Mouse (Mus musculus) forebrain, embryonic 13.5 days (tissue): ENCODE results near the gene Lmo4. TPM values are rescaled to one million over a fixed set of nuclear protein-coding genes. Genes with fewer than 3 reads are reported as not detected.
A peak's percentile ranks its signal among the peaks of the same experiment; 100 is the strongest.

Source experiments
- ATAC-seq: fragments of 200-750 bp; cut with Nextera tagmentation; 2 replicates; pipeline ENCODE4 v1.8.0; 2017
- H3K27ac ChIP-seq: fragments of 300-500 bp; sonication (generic); 2 replicates; pipeline ENCODE4 v1.5.1; 2015; ENCODE audit warnings: inconsistent platforms, mild to moderate bottlenecking, moderate library complexity
- H3K27me3 ChIP-seq: fragments of 300-500 bp; sonication (generic); 2 replicates; pipeline ENCODE4 v1.6.1; 2015; ENCODE audit warnings: mild to moderate bottlenecking, inconsistent platforms
- H3K36me3 ChIP-seq: fragments of 300-500 bp; sonication (generic); 2 replicates; pipeline ENCODE4 v1.6.1; 2015; ENCODE audit warnings: mild to moderate bottlenecking, inconsistent platforms; ENCODE audit not compliant: poor library complexity, severe bottlenecking
- H3K4me1 ChIP-seq: fragments of 300-500 bp; sonication (generic); 2 replicates; pipeline ENCODE4 v1.6.1; 2015; ENCODE audit warnings: inconsistent platforms
- H3K4me2 ChIP-seq: fragments of 300-500 bp; sonication (generic); 2 replicates; pipeline ENCODE4 v1.6.1; 2015; ENCODE audit warnings: inconsistent platforms, mild to moderate bottlenecking, moderate library complexity
- H3K4me3 ChIP-seq: fragments of 300-500 bp; sonication (generic); 2 replicates; pipeline ENCODE4 v1.5.1; 2015; ENCODE audit warnings: mild to moderate bottlenecking, inconsistent platforms
- H3K9ac ChIP-seq: fragments of 300-500 bp; sonication (generic); 2 replicates; pipeline ENCODE4 v1.6.1; 2015; ENCODE audit warnings: mild to moderate bottlenecking, inconsistent platforms
- H3K9me3 ChIP-seq: fragments of 300-500 bp; sonication (generic); replicated peaks from 2 replicates; pipeline ENCODE4 v1.6.1; 2016; ENCODE audit warnings: inconsistent platforms
- whole genome bisulfite sequencing: fragments of 180-500 bp; shearing (Covaris S2); methylation state at CpG from one replicate; pipeline ENCODE4 v1.1.7; 2015; 5-methylcytosine and 5-hydroxymethylcytosine counted together
- polyA plus RNA-seq: library from polyadenylated mRNA; unstranded; fragments of >200 nt; fragmentation: Nextera tagmentation; extraction: Ambion mirVana; gene quantifications from 2 replicates; pipeline ENCODE4 v1.2.1, GENCODE M21; 2015

Lmo4 gene
- polyA plus RNA-seq, 1 experiment from 2014 or later, result 66.6 TPM

- no peaks in the 10 kb centered on the region for H3K36me3 ChIP-seq
- H3K4me2 ChIP-seq, result peak overlapping the region; percentile 71
- 2% methylated on average over 14 of the region's 14 CpGs for WGBS
- ATAC-seq, result no peak
- peak overlapping the region; percentile 82 for H3K4me3 ChIP-seq
- H3K4me1 ChIP-seq, result peaks cover 54% of the 10 kb centered on the region
- H3K27me3 ChIP-seq, result no peaks in the 10 kb centered on the region
- H3K9ac ChIP-seq, result peak overlapping the region; percentile 93
- no peaks in the 10 kb centered on the region for H3K9me3 ChIP-seq
- H3K27ac ChIP-seq, result peak overlapping the region; percentile 97
These were observed 2.3 kb downstream of the Lmo4 start for GRCm38 (mm10) chr3:144202574-144203258.

DNA sequence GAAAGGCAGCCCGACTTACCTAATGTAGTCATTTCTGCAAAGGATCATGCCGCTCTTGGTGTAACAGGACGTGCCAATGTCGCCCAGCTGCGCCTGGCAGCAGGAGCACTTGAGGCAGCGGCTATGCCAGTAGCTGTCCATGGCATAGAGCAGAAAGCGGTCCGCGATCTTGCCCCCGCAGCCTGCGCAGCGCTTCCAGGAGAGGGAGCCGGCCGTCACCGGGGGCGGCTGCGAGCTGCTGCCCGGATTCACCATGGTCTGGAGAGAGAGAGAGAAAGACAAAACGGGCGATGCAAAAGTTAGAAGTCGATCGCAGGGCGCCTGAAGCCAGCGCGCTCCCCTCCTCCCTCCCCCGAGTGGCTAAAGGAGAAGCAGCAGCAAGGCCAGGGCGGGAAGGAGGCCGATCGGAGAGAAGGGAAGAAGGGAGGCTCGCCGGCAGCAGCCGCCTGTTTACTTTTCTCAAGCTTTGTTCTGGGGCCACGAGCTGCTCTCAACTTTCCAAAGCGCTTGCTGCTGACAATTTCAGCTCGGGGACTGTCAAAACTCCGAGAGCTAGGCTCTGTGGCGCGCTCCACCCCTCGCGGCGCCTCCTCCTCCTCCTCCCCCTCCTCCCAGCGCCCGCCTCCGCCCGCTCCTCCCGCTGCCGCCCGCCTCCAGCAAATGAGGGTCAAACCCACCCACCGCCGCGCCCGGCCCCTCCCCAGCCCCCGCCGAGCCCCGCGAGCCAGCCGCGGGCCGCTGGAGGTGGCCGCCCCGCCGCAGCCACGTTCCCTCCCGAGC, 3.0 kb downstream of the Lmo4 start:
- no peaks in the 10 kb centered on the region for H3K9me3 ChIP-seq
- peak overlapping the region; percentile 71 for H3K4me2 ChIP-seq
- WGBS, result under 1% methylated on average over 53 of the region's 64 CpGs
- peaks cover 62% of the 10 kb centered on the region for H3K4me1 ChIP-seq
- peak overlapping the region; percentile 97 for H3K27ac ChIP-seq
- no peaks in the 10 kb centered on the region for H3K27me3 ChIP-seq
- H3K36me3 ChIP-seq, result no peaks in the 10 kb centered on the region
- peak overlapping the region; percentile 93 for H3K9ac ChIP-seq
- peak overlapping the region; percentile 82 for H3K4me3 ChIP-seq
- ATAC-seq, result peak; percentile 19

- H3K4me3 ChIP-seq, result no peak overlapping the region
- 0 out of 2 replicates have a peak, but pooled peaks cover 7% of the 10 kb centered on the region for H3K4me1 ChIP-seq
- no peak for ATAC-seq
- H3K9ac ChIP-seq, result no peak overlapping the region
- H3K9me3 ChIP-seq, result no peaks in the 10 kb centered on the region
- peaks cover 28% of the 10 kb centered on the region for H3K36me3 ChIP-seq
- 80% methylated on average over 13 of the region's 13 CpGs for WGBS
- no peak overlapping the region for H3K4me2 ChIP-seq
- H3K27ac ChIP-seq, result no peak overlapping the region
- peaks cover 70% of the 10 kb centered on the region for H3K27me3 ChIP-seq
These were observed 19.5 kb downstream of the Lmo4 start for GRCm38 (mm10) chr3:144185327-144186152.

DNA sequence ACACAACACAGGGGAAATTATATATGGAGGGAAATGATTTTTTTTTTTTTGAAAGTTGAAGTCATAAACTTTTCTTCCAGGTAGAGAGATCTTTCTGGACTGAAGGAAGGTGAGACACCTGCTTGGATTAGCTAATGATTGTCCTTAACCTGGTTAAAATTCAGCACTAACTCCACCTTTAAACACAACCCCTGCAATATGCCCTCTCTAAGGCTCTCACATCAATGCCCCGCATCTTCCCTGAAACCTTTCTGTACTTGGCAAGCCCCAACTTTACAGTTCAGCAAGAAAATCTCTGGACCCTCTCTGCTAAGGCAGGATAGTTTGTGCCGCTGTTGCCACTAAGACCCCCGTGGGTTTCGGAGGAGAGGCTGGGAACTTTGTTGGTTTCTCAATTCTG, 20.1 kb downstream of the Lmo4 start:
- Histone ChIP-seq H3K27ac (no peak overlapping the region), H3K4me1 (0 out of 2 replicates have a peak, but pooled peaks cover 3% of the 10 kb centered on the region), H3K9me3 (no peaks in the 10 kb centered on the region), H3K4me2 (no peak overlapping the region), H3K27me3 (peaks cover 66% of the 10 kb centered on the region), H3K36me3 (peaks cover 22% of the 10 kb centered on the region), H3K9ac (no peak overlapping the region), H3K4me3 (no peak overlapping the region)
- ATAC-seq, result no peak
- 91% methylated on average over 4 of the region's 4 CpGs for WGBS

DNA sequence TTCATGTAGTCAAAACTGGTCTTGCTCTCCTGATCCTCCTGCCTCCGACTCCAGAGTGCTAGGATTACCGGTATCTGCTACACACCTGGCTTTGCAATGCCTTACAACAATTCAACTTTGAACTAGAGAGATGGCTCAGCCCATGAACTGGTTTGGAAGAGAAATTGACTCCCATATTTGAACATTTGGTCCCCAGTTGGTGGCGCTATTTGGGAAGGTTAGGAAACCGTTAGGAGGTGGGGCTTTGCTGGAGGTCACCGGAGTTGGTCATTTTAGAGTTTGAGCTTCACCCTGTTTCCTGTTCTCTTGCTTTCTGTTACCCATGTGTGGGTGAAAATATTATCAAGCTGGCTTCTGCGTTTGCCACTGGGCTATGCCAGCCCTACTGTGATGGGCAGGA, 22.8 kb downstream of the Lmo4 start:
- 76% methylated on average over 6 of the region's 6 CpGs for WGBS
- H3K4me1 ChIP-seq, result no peaks in the 10 kb centered on the region
- H3K9ac ChIP-seq, result no peak overlapping the region
- H3K9me3 ChIP-seq, result no peaks in the 10 kb centered on the region
- H3K27ac ChIP-seq, result no peak overlapping the region
- H3K27me3 ChIP-seq, result peaks cover 71% of the 10 kb centered on the region
- H3K4me2 ChIP-seq, result no peak overlapping the region
- H3K36me3 ChIP-seq, result 0 out of 2 replicates have a peak, but pooled peaks cover 2% of the 10 kb centered on the region
- no peak for ATAC-seq
- H3K4me3 ChIP-seq, result no peak overlapping the region

GRCm38 (mm10) chr3:144178937-144179336, 26.1 kb downstream of the Lmo4 start:
- no peak overlapping the region for H3K4me3 ChIP-seq
- no peak overlapping the region for H3K4me2 ChIP-seq
- H3K36me3 ChIP-seq, result no peaks in the 10 kb centered on the region
- H3K27me3 ChIP-seq, result peaks cover 62% of the 10 kb centered on the region
- WGBS, result 42% methylated on average over 2 of the region's 3 CpGs
- H3K27ac ChIP-seq, result no peak overlapping the region
- H3K9ac ChIP-seq, result no peak overlapping the region
- H3K4me1 ChIP-seq, result peaks cover 10% of the 10 kb centered on the region
- H3K9me3 ChIP-seq, result no peaks in the 10 kb centered on the region
- no peak for ATAC-seq

DNA sequence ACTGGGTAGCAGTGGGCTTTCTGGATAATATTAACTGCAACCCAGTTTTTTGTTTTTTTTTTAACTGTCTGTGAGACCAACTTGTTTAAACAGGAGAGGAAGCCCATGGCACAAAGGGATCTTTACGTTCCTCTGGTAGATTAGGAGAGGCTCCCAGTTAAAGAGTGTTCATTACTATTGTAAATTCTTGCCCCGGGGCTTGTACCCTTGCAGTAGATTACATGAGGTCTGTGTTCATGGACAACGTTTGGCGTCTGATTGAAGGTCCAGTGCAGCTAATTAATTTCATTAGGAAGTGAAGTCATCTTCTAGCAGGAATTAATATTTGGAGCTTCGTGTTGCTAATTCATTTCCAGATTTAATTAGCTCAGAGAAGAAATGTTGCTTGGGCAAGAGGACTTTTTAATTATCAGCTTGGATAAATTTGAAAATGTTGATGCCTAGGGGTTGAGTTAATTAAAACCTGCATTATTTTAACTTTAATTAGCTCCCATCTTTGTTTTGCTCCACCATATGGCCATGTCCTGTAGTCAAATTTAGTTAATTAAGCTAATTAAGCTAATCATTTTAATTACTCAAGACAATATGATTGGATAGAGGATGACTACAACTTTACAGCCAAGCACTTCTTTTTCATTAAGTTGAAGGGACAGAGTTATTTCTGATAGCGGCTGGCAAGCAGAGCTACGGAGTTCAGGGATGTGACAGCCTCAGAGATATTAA, 31.0 kb downstream of the Lmo4 start:
- peak; percentile 77 for ATAC-seq
- Histone ChIP-seq H3K4me2 (no peak overlapping the region), H3K36me3 (no peaks in the 10 kb centered on the region), H3K27me3 (peaks cover 69% of the 10 kb centered on the region), H3K27ac (no peak overlapping the region), H3K9me3 (no peaks in the 10 kb centered on the region), H3K9ac (no peak overlapping the region), H3K4me3 (no peak overlapping the region), H3K4me1 (peaks cover 19% of the 10 kb centered on the region)
- WGBS, result 35% methylated on average over 7 of the region's 7 CpGs

- no peak overlapping the region for H3K27ac ChIP-seq
- 80% methylated on average over 11 of the region's 11 CpGs for WGBS
These were observed 31.9 kb downstream of the Lmo4 start for GRCm38 (mm10) chr3:144173138-144173537.

GRCm38 (mm10) chr3:144171749-144172148, 33.3 kb downstream of the Lmo4 start:
- Histone ChIP-seq H3K9ac (no peak overlapping the region), H3K27me3 (peaks cover 71% of the 10 kb centered on the region), H3K27ac (no peak overlapping the region), H3K4me2 (no peak overlapping the region), H3K4me1 (peaks cover 19% of the 10 kb centered on the region), H3K4me3 (no peak overlapping the region), H3K36me3 (no peaks in the 10 kb centered on the region), H3K9me3 (no peaks in the 10 kb centered on the region)
- ATAC-seq, result no peak
- 92% methylated on average over 2 of the region's 2 CpGs for WGBS

More at GRCm38 (mm10) chr3:144173138-144173537, 31.9 kb downstream of the Lmo4 start:
- peaks cover 19% of the 10 kb centered on the region for H3K4me1 ChIP-seq
- no peak overlapping the region for H3K9ac ChIP-seq
- no peak overlapping the region for H3K4me3 ChIP-seq
- peaks cover 69% of the 10 kb centered on the region for H3K27me3 ChIP-seq
- H3K9me3 ChIP-seq, result no peaks in the 10 kb centered on the region
- no peaks in the 10 kb centered on the region for H3K36me3 ChIP-seq
- no peak for ATAC-seq
- H3K4me2 ChIP-seq, result no peak overlapping the region

- WGBS, result 93% methylated on average over 2 of the region's 2 CpGs
- H3K9ac ChIP-seq, result no peak overlapping the region
- H3K36me3 ChIP-seq, result no peaks in the 10 kb centered on the region
- peaks cover 19% of the 10 kb centered on the region for H3K4me1 ChIP-seq
- no peak overlapping the region for H3K4me2 ChIP-seq
- no peak overlapping the region for H3K27ac ChIP-seq
- ATAC-seq, result no peak
- no peak overlapping the region for H3K4me3 ChIP-seq
- H3K9me3 ChIP-seq, result no peaks in the 10 kb centered on the region
- peaks cover 65% of the 10 kb centered on the region for H3K27me3 ChIP-seq
These were observed 34.5 kb downstream of the Lmo4 start for GRCm38 (mm10) chr3:144170539-144170938.

DNA sequence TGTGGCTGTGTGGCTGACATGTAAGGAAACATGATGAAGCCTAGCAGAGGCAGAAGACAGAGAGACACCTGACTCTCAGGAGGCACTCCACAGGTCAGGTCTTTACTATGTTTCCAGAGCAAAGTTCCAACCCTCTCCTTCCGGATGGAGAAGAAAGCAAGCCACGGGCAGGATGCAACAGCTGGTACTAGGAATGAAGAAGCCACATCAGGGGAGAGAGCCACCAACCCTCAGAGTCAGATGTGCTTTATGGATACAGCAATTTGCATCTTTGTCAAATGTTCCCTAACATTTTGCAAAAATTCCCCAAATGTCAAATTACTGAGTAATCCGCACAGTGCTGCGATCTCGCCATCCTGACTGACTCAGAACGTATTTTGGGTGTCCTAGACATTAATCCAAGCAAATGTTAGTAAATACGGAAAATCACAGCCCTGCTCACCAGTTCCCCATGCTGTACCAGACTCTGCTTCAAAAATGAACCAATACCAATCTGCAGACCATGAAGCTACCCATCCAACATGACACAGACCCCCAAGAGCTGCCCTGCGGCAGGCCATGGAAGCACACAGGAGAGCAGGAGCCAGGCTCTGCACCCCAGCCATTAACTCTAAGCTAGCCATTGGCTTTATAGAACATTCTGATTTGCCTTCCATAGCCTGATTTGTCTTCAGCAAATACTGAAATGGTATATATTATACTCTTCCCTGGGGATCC, 38.4 kb downstream of the Lmo4 start:
- 94% methylated on average over 8 of the region's 8 CpGs for WGBS
- ATAC-seq, result no peak
- H3K4me2 ChIP-seq, result no peak overlapping the region
- H3K27me3 ChIP-seq, result peaks cover 56% of the 10 kb centered on the region
- no peak overlapping the region for H3K9ac ChIP-seq
- H3K27ac ChIP-seq, result no peak overlapping the region
- H3K4me1 ChIP-seq, result peaks cover 15% of the 10 kb centered on the region
- no peaks in the 10 kb centered on the region for H3K36me3 ChIP-seq
- H3K9me3 ChIP-seq, result no peaks in the 10 kb centered on the region
- H3K4me3 ChIP-seq, result no peak overlapping the region
